Mouse (Mus musculus) ovary, adult 2 months (tissue): Measurements from ENCODE around the gene P2rx5. TPM values are rescaled to one million over a fixed set of nuclear protein-coding genes. Genes with fewer than 3 reads are reported as not detected.

Source experiments
- polyA plus RNA-seq: library from polyadenylated mRNA; depleted of rRNA; stranded (reverse); fragments of >200 nt; gene quantifications from 2 replicates; pipeline ENCODE4 v1.2.3, GENCODE M21; 2012; rRNA removed

Gene P2rx5
- 0.21 and 0.32 TPM in 2 replicates for polyA plus RNA-seq

GRCm38 (mm10) chr11:73159957-73160810 lies at the start of gene P2rx5:
TSS of gene P2rx5 (plus strand) at chr11:73160421.

GRCm38 (mm10) chr11:73137591-73138501 lies 22.4 kb upstream of the P2rx5 start, which contains the start of gene Haspin:
TSS of gene Haspin (minus strand) at chr11:73138294.

GRCm38 (mm10) chr11:73176608-73177508 lies 16.6 kb downstream of the P2rx5 start, which contains the start of the genes Emc6 and Tax1bp3:
TSS of gene Emc6 (minus strand) at chr11:73177037.
TSS of gene Tax1bp3 (plus strand) at chr11:73177083.

GRCm38 (mm10) chr11:73198603-73199229 lies 38.5 kb downstream of the P2rx5 start, which contains the start of gene Ctns:
TSS of gene Ctns (minus strand) at chr11:73199042.

GRCm38 (mm10) chr11:73199230-73199712 lies 39.0 kb downstream of the P2rx5 start, which contains the start of gene Shpk:
TSS of gene Shpk (plus strand) at chr11:73199460.

Other genes starting within 250 kb of the P2rx5 start
- 30.1 and 33.5 TPM in 2 replicates for gene Atp2a3, start 199.3 kb upstream of the P2rx5 start, polyA plus RNA-seq
- gene P2rx1, start 161.3 kb upstream of the P2rx5 start, polyA plus RNA-seq, result 1.3 and 1.5 TPM in 2 replicates
- gene Camkk1, start 141.4 kb upstream of the P2rx5 start, polyA plus RNA-seq, result 3.4 and 4.3 TPM in 2 replicates
- gene Ncbp3, start 112.6 kb upstream of the P2rx5 start, polyA plus RNA-seq, result 1.9 and 2.2 TPM in 2 replicates
- gene Itgae, start 69.8 kb upstream of the P2rx5 start, polyA plus RNA-seq, result 0.92 and 1.4 TPM in 2 replicates
- 2.2 and 2.8 TPM in 2 replicates for gene Haspin, start 22.1 kb upstream of the P2rx5 start, polyA plus RNA-seq
- 55.3 and 70.3 TPM in 2 replicates for gene Emc6, start 16.6 kb downstream of the P2rx5 start, polyA plus RNA-seq
- 90.1 and 96.1 TPM in 2 replicates for gene Tax1bp3, start 16.7 kb downstream of the P2rx5 start, polyA plus RNA-seq
- gene Ctns, start 38.6 kb downstream of the P2rx5 start, polyA plus RNA-seq, result 11.5 and 15.8 TPM in 2 replicates
- gene Shpk, start 39.0 kb downstream of the P2rx5 start, polyA plus RNA-seq, result 3.8 and 4.0 TPM in 2 replicates
- gene Trpv1, start 73.9 kb downstream of the P2rx5 start, polyA plus RNA-seq, result 0.46 and 0.55 TPM in 2 replicates
- 0.10 and 0.15 TPM in 2 replicates for gene Trpv3, start 107.0 kb downstream of the P2rx5 start, polyA plus RNA-seq
- 0.18 and 0.49 TPM in 2 replicates for gene Aspa, start 169.2 kb downstream of the P2rx5 start, polyA plus RNA-seq
- not detected in 2 replicates for gene Gm49340, start 169.3 kb downstream of the P2rx5 start, polyA plus RNA-seq
- gene Spata22, start 169.3 kb downstream of the P2rx5 start, polyA plus RNA-seq, result not detected in 2 replicates
- gene Olfr20, start 190.4 kb downstream of the P2rx5 start, polyA plus RNA-seq, result 0.15 TPM in 1 of 2 replicates, not detected in the other
- not detected in 2 replicates for gene Olfr376, start 210.8 kb downstream of the P2rx5 start, polyA plus RNA-seq
- not detected in 2 replicates for gene Olfr1, start 239.2 kb downstream of the P2rx5 start, polyA plus RNA-seq